In the genomic region with DNA sequence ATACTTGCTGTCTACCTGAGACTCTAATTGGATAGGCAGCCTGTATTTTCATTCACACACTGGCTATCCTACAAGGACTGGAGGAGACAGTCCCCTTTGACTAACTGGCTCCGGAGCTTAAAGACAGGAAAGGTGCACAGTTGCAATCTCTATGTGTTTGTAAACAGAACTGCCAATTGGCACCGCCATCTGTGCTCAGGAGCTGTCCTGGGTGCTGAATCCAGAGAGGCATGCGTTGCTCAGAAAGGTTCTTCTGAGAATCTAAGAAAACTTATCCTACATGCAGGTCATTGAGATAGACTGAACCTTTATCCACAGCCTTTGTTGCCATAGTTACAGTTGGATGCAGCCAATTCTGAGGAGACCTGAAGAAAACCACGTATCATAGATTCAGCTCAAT, we compare ENCODE assay signal across 9 mouse cellular contexts. TPM values are rescaled to one million over a fixed set of nuclear protein-coding genes. Genes with fewer than 3 reads are reported as not detected.
A peak's percentile ranks its signal among the peaks of the same experiment; 100 is the strongest.
DNase-seq lines count a peak whose midpoint lies in the region; ATAC-seq and TF ChIP-seq lines count a peak whose summit lies in the region.
"Had no signal": no experiment of that assay in that cellular context is flagged by ENCODE, and none has a peak within 500 bp of the region (broad histone marks: within the 10 kb centered on the region; RNA-seq: fewer than 3 reads in every experiment).

No protein-coding gene starts in this region.

- DNase-seq in CD4-positive, CD25-positive, alpha-beta regulatory T cell, adult 2 months (ENCODE audit: low read depth, low spot score): peak; percentile 21
- no peak for DNase-seq in left cerebral cortex, adult 2 months (ENCODE audit: extremely low spot score in 1 of 2, low spot score in 2 of 2)
- no peak for DNase-seq in left cerebral cortex, postnatal 36 days (ENCODE audit: low spot score in 2 of 2)
- peak; percentile 58 for DNase-seq in adrenal gland, postnatal 25 days
- DNase-seq in limb, embryonic 11.5 days (ENCODE audit: low spot score): peak; percentile 87
- no peak for DNase-seq in spleen, adult 18-20 months
- DNase-seq in frontal cortex, postnatal 25 days (ENCODE audit: low spot score in 2 of 2): no peak

- no peak for ATAC-seq in CD4-positive, CD25-positive, alpha-beta regulatory T cell, adult 4 months
- no peak for ATAC-seq in limb, embryonic 11.5 days (ENCODE audit: insufficient number of reproducible peaks, low FRiP score, low TSS enrichment, low read depth)

- WGBS in limb, embryonic 11.5 days: 33% methylated on average over 4 of the region's 4 CpGs

- no peaks in the 10 kb centered on the region for H3K27me3 ChIP-seq in limb, embryonic 11.5 days (ENCODE audit: control insufficient read depth, insufficient read depth, low read length)
- H3K27me3 ChIP-seq: forebrain, embryonic 12.5 days had no signal

- no peaks in the 10 kb centered on the region for H3K36me3 ChIP-seq in limb, embryonic 11.5 days (ENCODE audit: control insufficient read depth, insufficient read depth, low read length)
- H3K36me3 ChIP-seq: forebrain, embryonic 12.5 days had no signal

- H3K9me3 ChIP-seq in limb, embryonic 11.5 days (ENCODE audit: control insufficient read depth, low read length): no peaks in the 10 kb centered on the region
- H3K9me3 ChIP-seq: forebrain, embryonic 12.5 days had no signal

- no peak overlapping the region for H3K9ac ChIP-seq in limb, embryonic 11.5 days (ENCODE audit: low read length)
- H3K9ac ChIP-seq: forebrain, embryonic 12.5 days had no signal

- intact Hi-C loops in left cerebral cortex, adult 2 months (cut with DNase I): no loop called here
- intact Hi-C loops in left cerebral cortex, postnatal 36 days (cut with DNase I): no loop called here

- no peaks in the 10 kb centered on the region for H3K4me1 ChIP-seq in limb, embryonic 11.5 days (ENCODE audit: control insufficient read depth, insufficient read depth, low read length)

- H3K4me3 ChIP-seq in left cerebral cortex, adult 2 months: no peak overlapping the region
- no peak overlapping the region for H3K4me3 ChIP-seq in limb, embryonic 11.5 days (ENCODE audit: low read depth, low read length)
- H3K4me3 ChIP-seq: forebrain, embryonic 12.5 days had no signal

- H3K4me2 ChIP-seq in limb, embryonic 11.5 days (ENCODE audit: low read depth, severe bottlenecking): no peak overlapping the region
- H3K4me2 ChIP-seq: forebrain, embryonic 12.5 days had no signal

- no peak for TF ChIP-seq CTCF in left cerebral cortex, adult 2 months (IDR thresholded peaks at IDR 0.05)

- H3K27ac ChIP-seq in left cerebral cortex, adult 2 months: 0 out of 2 replicates have a peak overlapping the region, but pooled peaks have one; percentile 26
- no peak overlapping the region for H3K27ac ChIP-seq in limb, embryonic 11.5 days (replicated peaks; ENCODE audit: low read depth, low read length)
- H3K27ac ChIP-seq: forebrain, embryonic 12.5 days had no signal

RNA-seq across cellular contexts. Expression of a gene that starts 52.2 kb away (rescaled TPM):
- polyA plus RNA-seq in CD4-positive, CD25-positive, alpha-beta regulatory T cell, adult 4 months (2017; shearing (Covaris generic)): under 1 TPM in 1 of 2 experiments, not detected in 1; 0.30 TPM
- 10 to 100 TPM; 22.8 to 24.9 TPM for total RNA-seq in left cerebral cortex, adult 2 months (2021)
- total RNA-seq in left cerebral cortex, postnatal 36 days (2021): 10 to 100 TPM; 18.2 to 20.3 TPM
- 2.7 and 4.1 TPM in 2 replicates for total RNA-seq in adrenal gland, postnatal 25 days (2021)
- polyA plus RNA-seq in limb, embryonic 11.5 days (2014; fragmentation: Nextera tagmentation; extraction: Ambion mirVana): 2.6 and 2.7 TPM in 2 replicates

RNA-seq across cellular contexts. Expression of a gene that starts 53.3 kb away (rescaled TPM):
- polyA plus RNA-seq in CD4-positive, CD25-positive, alpha-beta regulatory T cell, adult 4 months (2017; shearing (Covaris generic)): 100 to 1,000 TPM in 1 of 2 experiments, 10 to 100 TPM in 1; 99.7 to 140 TPM
- total RNA-seq in left cerebral cortex, adult 2 months (2021): 100 to 1,000 TPM; 375 to 385 TPM
- total RNA-seq in left cerebral cortex, postnatal 36 days (2021): 100 to 1,000 TPM; 380 to 388 TPM
- total RNA-seq in adrenal gland, postnatal 25 days (2021): 4.4 and 8.4 TPM in 2 replicates
- 3.6 and 3.7 TPM in 2 replicates for polyA plus RNA-seq in limb, embryonic 11.5 days (2014; fragmentation: Nextera tagmentation; extraction: Ambion mirVana)

Comparison
In these comparisons a context has a peak if more than half of its experiments do, and no peak if none do; other contexts are left out.
1. DNase-seq: peak in CD4-positive, CD25-positive, alpha-beta regulatory T cell, adult 2 months (single experiment), adrenal gland, postnatal 25 days (single experiment) and limb, embryonic 11.5 days (single experiment); none in left cerebral cortex, adult 2 months (0 of 2), left cerebral cortex, postnatal 36 days (0 of 2), spleen, adult 18-20 months (0 of 2) and frontal cortex, postnatal 25 days (0 of 2).
2. RNA of a gene that starts 53.3 kb away (total RNA-seq): 380 to 388 TPM in left cerebral cortex, postnatal 36 days and 375 to 385 TPM in left cerebral cortex, adult 2 months; 4.4 to 8.4 TPM in adrenal gland, postnatal 25 days; every median in the first group is over 10 times any median in the second.